1 mouse cellular context compared by ENCODE assay signal in genomic region chr17:8165977-8166376, GRCm38 (mm10).
TF ChIP-seq lines count a peak whose summit lies in the region.

No protein-coding gene starts in this region.

TF ChIP-seq in CH12.LX, 34 proteins besides CTCF, POLR2A, EP300 and RAD21:
- TF ChIP-seq BHLHE40 (IDR thresholded peaks at IDR 0.05; ENCODE audit: low read depth, low read length): peak; percentile 70
